Mouse (Mus musculus) activated CD4-positive, CD25-positive, alpha-beta regulatory T cell, adult 9 weeks (primary cell): ENCODE data around the gene Olfr1224-ps1. TPM values are rescaled to one million over a fixed set of nuclear protein-coding genes. Genes with fewer than 3 reads are reported as not detected.

ENCODE experiments used
- polyA plus RNA-seq: library from polyadenylated mRNA; unstranded; fragments of 100-300 nt; shearing (Covaris generic); gene quantifications from one replicate; pipeline ENCODE4 v1.2.1, GENCODE M21; 2017

Gene Olfr1224-ps1
- polyA plus RNA-seq: not detected

DNA sequence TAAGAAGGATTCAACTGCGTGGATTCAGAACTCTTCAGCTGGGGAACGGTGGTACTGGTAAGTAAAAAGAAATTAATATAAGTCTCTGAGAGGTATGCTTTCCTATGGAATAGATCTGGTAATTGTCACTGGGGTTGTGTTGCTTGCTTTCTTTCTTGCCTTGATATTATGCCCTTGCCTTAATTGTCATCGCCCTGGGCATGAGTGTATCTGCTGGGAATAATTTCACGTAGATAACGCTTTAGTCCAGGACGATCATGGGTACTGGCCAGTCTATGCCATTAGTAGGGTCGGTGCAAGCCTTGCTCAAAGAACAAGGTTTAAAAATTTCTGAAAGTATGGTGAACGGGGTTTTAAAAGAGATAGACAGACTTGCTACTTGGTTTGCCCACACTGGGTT, at the start of gene Olfr1224-ps1:
Gene Olfr1224-ps1 (minus strand): TSS at position 101 of the 400 bp plus-strand sequence.

DNA sequence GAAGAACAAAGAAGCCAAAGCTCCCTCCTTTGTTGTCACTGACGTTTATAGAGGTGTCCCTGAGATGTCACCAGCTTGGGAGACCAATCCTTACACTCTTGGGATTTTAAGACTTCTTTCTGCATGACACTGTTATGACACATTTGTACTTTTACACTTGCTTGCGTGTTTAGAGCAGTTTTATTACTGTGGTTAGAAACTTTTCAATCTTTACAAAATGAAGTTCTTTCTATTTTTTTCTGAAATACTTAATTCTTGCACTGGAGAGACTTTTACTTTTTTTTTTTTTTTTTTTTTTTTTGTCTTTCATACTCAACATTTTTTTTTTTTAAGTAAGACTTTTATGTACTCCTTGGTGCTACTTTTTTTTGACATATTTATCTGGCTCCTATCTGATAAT, 36.1 kb upstream of the Olfr1224-ps1 start, which contains the start of gene Olfr1226:
Gene Olfr1226 (minus strand): TSS at position 101 of the 400 bp plus-strand sequence.

DNA sequence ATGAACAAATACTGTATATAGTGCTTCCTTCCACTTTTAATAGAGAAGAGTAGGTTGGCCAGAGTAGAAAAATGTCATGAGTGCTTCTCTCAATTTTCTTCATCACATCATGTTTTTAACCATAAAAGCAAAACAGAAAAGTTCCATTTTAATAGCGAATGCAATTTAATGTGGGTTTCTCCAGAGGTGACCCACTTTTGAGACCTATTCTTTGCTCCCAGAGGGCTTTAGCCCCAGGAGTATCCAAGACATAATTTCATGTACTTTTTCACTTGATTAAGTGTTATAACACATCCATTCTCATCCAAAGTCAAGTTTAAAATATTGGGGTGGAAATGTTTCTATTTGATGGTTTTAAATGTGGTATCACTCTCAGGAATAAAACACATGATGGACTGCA, 10.7 kb upstream of the Olfr1224-ps1 start, which contains the start of gene Olfr1225:
Gene Olfr1225 (minus strand): TSS at position 101 of the 400 bp plus-strand sequence.

DNA sequence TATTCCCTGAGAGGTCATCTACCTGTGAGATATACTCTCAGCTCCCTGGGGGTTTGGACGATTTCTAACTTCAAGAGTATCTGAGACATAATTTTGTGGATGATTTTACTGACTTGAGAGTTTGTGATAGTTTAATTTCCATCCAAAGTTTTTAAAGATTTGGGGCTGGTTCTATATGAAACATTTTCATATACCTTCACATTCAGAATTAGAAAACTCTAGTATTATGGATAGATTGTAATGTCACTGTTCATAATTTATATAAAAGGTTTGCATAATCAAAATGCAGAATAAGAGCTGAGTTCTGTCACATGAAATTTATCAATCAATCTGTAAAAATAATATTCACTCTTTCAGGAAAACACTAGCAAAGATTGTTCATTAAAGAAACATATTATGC, 12.4 kb downstream of the Olfr1224-ps1 start, which contains the start of gene Olfr1223:
Gene Olfr1223 (minus strand): TSS at position 101 of the 400 bp plus-strand sequence.

DNA sequence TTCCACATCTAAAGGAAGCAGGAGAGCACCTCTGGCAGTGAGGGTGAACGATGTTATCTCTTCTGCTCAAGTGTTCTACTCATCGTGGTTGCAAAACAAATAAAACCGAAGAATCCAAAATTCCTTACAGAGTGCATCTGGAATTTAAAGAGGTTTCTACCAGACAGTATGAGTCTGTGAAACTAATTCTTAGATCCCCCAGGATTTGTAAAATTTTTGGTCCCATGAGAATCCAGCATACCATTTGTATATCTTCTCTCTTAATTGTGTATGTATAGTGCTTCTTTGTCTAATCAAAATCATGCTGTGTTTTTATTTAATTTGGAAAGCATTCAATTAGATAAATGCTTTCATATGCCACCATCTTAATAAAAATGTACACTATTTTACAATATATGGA, 30.9 kb downstream of the Olfr1224-ps1 start, which contains the start of gene Olfr1222:
Gene Olfr1222 (minus strand): TSS at position 101 of the 400 bp plus-strand sequence.

DNA sequence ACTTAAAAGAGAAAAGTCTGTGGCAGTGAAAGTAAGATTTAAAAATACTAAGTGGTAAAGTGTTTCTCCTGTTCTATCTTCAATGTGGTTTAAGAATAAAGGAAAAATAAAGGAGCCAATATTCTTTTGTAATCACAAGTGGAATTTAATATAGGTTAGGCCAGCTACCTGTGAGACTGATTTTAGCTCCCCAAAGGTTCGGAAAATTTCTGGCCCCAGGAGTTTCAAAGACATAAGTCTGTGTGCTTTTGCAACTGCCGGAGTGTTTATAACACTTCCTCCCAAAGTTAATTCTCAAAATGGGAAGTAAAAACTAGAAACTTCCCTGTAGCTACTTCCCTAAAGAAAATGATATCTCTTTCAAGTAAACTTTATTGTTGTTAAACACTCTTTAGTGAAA, 46.7 kb downstream of the Olfr1224-ps1 start, which contains the start of gene Olfr1221:
Gene Olfr1221 (minus strand): TSS at position 101 of the 400 bp plus-strand sequence.

DNA sequence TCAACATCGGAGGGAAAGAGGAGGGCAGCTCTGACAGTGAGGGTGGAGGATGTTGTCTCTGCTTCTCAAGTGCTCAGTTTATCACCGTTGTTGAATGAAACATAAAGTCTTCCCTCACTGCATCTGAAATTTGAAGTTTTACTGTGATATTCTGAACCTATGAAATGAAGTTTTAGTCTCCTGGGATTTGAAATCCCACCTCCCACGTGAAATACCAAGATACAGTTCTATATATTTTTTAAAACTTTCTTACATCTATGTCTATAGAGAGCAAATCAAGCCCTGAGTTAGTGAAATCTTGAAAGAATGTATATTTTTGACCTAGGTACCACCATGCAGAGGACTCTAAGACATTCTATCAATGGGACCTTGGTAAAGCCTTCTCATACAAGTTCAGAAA, 57.2 kb downstream of the Olfr1224-ps1 start, which contains the start of gene Olfr1220:
Gene Olfr1220 (minus strand): TSS at position 101 of the 400 bp plus-strand sequence.

Other genes with a start within 250 kb of the Olfr1224-ps1 start
- gene Olfr1209, start 248.9 kb downstream of the Olfr1224-ps1 start, polyA plus RNA-seq: not detected
- not detected for gene Olfr1211, start 226.0 kb downstream of the Olfr1224-ps1 start, polyA plus RNA-seq
- gene Olfr1212, start 210.1 kb downstream of the Olfr1224-ps1 start, polyA plus RNA-seq: not detected
- not detected for gene Gm13762, start 183.8 kb downstream of the Olfr1224-ps1 start, polyA plus RNA-seq
- gene Olfr1214, start 171.4 kb downstream of the Olfr1224-ps1 start, polyA plus RNA-seq: not detected
- not detected for gene Olfr1215, start 157.1 kb downstream of the Olfr1224-ps1 start, polyA plus RNA-seq
- gene Olfr1216, start 145.8 kb downstream of the Olfr1224-ps1 start, polyA plus RNA-seq: not detected
- gene Olfr1217, start 132.0 kb downstream of the Olfr1224-ps1 start, polyA plus RNA-seq: not detected
- not detected for gene Olfr1218, start 102.9 kb downstream of the Olfr1224-ps1 start, polyA plus RNA-seq
- gene Olfr1219, start 80.6 kb downstream of the Olfr1224-ps1 start, polyA plus RNA-seq: not detected
- not detected for gene Olfr1220, start 57.3 kb downstream of the Olfr1224-ps1 start, polyA plus RNA-seq
- not detected for gene Olfr1221, start 46.8 kb downstream of the Olfr1224-ps1 start, polyA plus RNA-seq
- gene Olfr1222, start 31.0 kb downstream of the Olfr1224-ps1 start, polyA plus RNA-seq: not detected
- gene Olfr1223, start 12.5 kb downstream of the Olfr1224-ps1 start, polyA plus RNA-seq: not detected
- not detected for gene Olfr1225, start 10.6 kb upstream of the Olfr1224-ps1 start, polyA plus RNA-seq
- gene Olfr1226, start 36.0 kb upstream of the Olfr1224-ps1 start, polyA plus RNA-seq: not detected
- gene Olfr1228, start 90.0 kb upstream of the Olfr1224-ps1 start, polyA plus RNA-seq: not detected
- not detected for gene Olfr1229, start 123.9 kb upstream of the Olfr1224-ps1 start, polyA plus RNA-seq
- not detected for gene Olfr1230, start 133.2 kb upstream of the Olfr1224-ps1 start, polyA plus RNA-seq
- not detected for gene Olfr1231, start 143.0 kb upstream of the Olfr1224-ps1 start, polyA plus RNA-seq
- gene Olfr1232, start 165.6 kb upstream of the Olfr1224-ps1 start, polyA plus RNA-seq: not detected
- not detected for gene Olfr1233, start 178.3 kb upstream of the Olfr1224-ps1 start, polyA plus RNA-seq
- not detected for gene Olfr1234, start 200.8 kb upstream of the Olfr1224-ps1 start, polyA plus RNA-seq
- gene Olfr1238, start 245.6 kb upstream of the Olfr1224-ps1 start, polyA plus RNA-seq: not detected